Comparison of ENCODE assay signal across 19 mouse cellular contexts in genomic region chr4:124951036-124951433, GRCm38 (mm10). TPM values are rescaled to one million over a fixed set of nuclear protein-coding genes. Genes with fewer than 3 reads are reported as not detected.
DNase-seq lines count a peak whose midpoint lies in the region; ATAC-seq and TF ChIP-seq lines count a peak whose summit lies in the region.
"Had no signal": no experiment of that assay in that cellular context is flagged by ENCODE, and none has a peak within 500 bp of the region (broad histone marks: within the 10 kb centered on the region; RNA-seq: fewer than 3 reads in every experiment).

No protein-coding gene starts in this region.

- no peak for TF ChIP-seq POLR2A in heart, adult 2 months (IDR thresholded peaks at IDR 0.05; ENCODE audit: insufficient read depth, low read depth, low read length)

- H3K9ac ChIP-seq in kidney, embryonic 15.5 days = no peak overlapping the region
- H3K9ac ChIP-seq in embryonic facial prominence, embryonic 15.5 days = no peak overlapping the region
- no peak overlapping the region for H3K9ac ChIP-seq in limb, embryonic 12.5 days (replicated peaks)
- no peak overlapping the region for H3K9ac ChIP-seq in heart, adult 2 months (ENCODE audit: low read depth, low read length)
- H3K9ac ChIP-seq: forebrain, embryonic 12.5 days; heart, embryonic 15.5 days; midbrain, embryonic 13.5 days; neural tube, embryonic 15.5 days had no signal

- TF ChIP-seq EP300 in heart, adult 2 months (IDR thresholded peaks at IDR 0.05; ENCODE audit: insufficient read depth, low read depth, low read length) = no peak

- no peaks in the 10 kb centered on the region for H3K79me2 ChIP-seq in heart, adult 2 months (replicated peaks; ENCODE audit: control insufficient read depth, insufficient read depth, low read length)

- H3K27ac ChIP-seq in kidney, embryonic 15.5 days = no peak overlapping the region; the same call in 1 of the 2 replicates
- peak overlapping the region; percentile 66 for H3K27ac ChIP-seq in embryonic facial prominence, embryonic 15.5 days (replicated peaks)
- no peak overlapping the region for H3K27ac ChIP-seq in limb, embryonic 12.5 days
- H3K27ac ChIP-seq in heart, adult 2 months = no peak overlapping the region
- H3K27ac ChIP-seq: forebrain, embryonic 12.5 days; heart, embryonic 15.5 days; hindbrain, postnatal 0 days; midbrain, embryonic 13.5 days; neural tube, embryonic 15.5 days had no signal

- no peak for ATAC-seq in kidney, embryonic 15.5 days (replicated peaks; ENCODE audit: low FRiP score)
- ATAC-seq in embryonic facial prominence, embryonic 15.5 days (ENCODE audit: insufficient number of reproducible peaks, low FRiP score, low TSS enrichment, low read depth) = no peak
- no peak for ATAC-seq in limb, embryonic 12.5 days (ENCODE audit: insufficient number of reproducible peaks, insufficient read depth, low FRiP score, low TSS enrichment, low read depth)
- ATAC-seq: hindbrain, postnatal 0 days; midbrain, embryonic 13.5 days had no signal

- H3K4me3 ChIP-seq in kidney, embryonic 15.5 days (replicated peaks) = no peak overlapping the region
- no peak overlapping the region for H3K4me3 ChIP-seq in embryonic facial prominence, embryonic 15.5 days (replicated peaks)
- H3K4me3 ChIP-seq in limb, embryonic 12.5 days (replicated peaks) = no peak overlapping the region
- no peak overlapping the region for H3K4me3 ChIP-seq in heart, adult 2 months
- H3K4me3 ChIP-seq: forebrain, embryonic 12.5 days; heart, embryonic 15.5 days; midbrain, embryonic 13.5 days; myocyte; neural tube, embryonic 15.5 days had no signal

- no peak for TF ChIP-seq CTCF in heart, adult 2 months (IDR thresholded peaks at IDR 0.05)

- no peak for DNase-seq in kidney, adult 11 months
- peak; percentile 11 for DNase-seq in lung, postnatal 25 days (ENCODE audit: low spot score)
- DNase-seq in cerebellum, adult 18-20 months = no peak
- no peak for DNase-seq in heart, adult 2 months
- DNase-seq: adrenal gland, postnatal 36 days; cerebellum, adult 8-10 months; right cerebral cortex, postnatal 4 days; thymus, postnatal 4 days had no signal

- 20% methylated on average over 10 of the region's 10 CpGs for WGBS in kidney, embryonic 15.5 days
- 27% methylated on average over 10 of the region's 10 CpGs for WGBS in embryonic facial prominence, embryonic 15.5 days
- WGBS in limb, embryonic 12.5 days = 29% methylated on average over 10 of the region's 10 CpGs
- WGBS in heart, adult 2 months = 31% methylated on average over 10 of the region's 10 CpGs

- H3K27me3 ChIP-seq in kidney, embryonic 15.5 days = peaks cover 23% of the 10 kb centered on the region
- no peaks in the 10 kb centered on the region for H3K27me3 ChIP-seq in embryonic facial prominence, embryonic 15.5 days
- H3K27me3 ChIP-seq in limb, embryonic 12.5 days = peaks cover 88% of the 10 kb centered on the region
- H3K27me3 ChIP-seq in heart, adult 2 months (ENCODE audit: control insufficient read depth, insufficient read depth, low read length) = no peaks in the 10 kb centered on the region
- H3K27me3 ChIP-seq: forebrain, embryonic 12.5 days; heart, embryonic 15.5 days; midbrain, embryonic 13.5 days; neural tube, embryonic 15.5 days had no signal

- no peaks in the 10 kb centered on the region for H3K9me3 ChIP-seq in kidney, embryonic 15.5 days (replicated peaks)
- H3K9me3 ChIP-seq in embryonic facial prominence, embryonic 15.5 days (replicated peaks) = no peaks in the 10 kb centered on the region
- H3K9me3 ChIP-seq in limb, embryonic 12.5 days = no peaks in the 10 kb centered on the region
- H3K9me3 ChIP-seq: forebrain, embryonic 12.5 days; heart, embryonic 15.5 days; midbrain, embryonic 13.5 days; neural tube, embryonic 15.5 days had no signal

- intact Hi-C loops in heart, adult 2 months (cut with DNase I) = no loop called here

- H3K4me1 ChIP-seq in kidney, embryonic 15.5 days = peaks cover 25% of the 10 kb centered on the region
- peaks cover 24% of the 10 kb centered on the region for H3K4me1 ChIP-seq in embryonic facial prominence, embryonic 15.5 days
- H3K4me1 ChIP-seq in limb, embryonic 12.5 days (replicated peaks) = peaks cover 24% of the 10 kb centered on the region
- H3K4me1 ChIP-seq in heart, adult 2 months (ENCODE audit: control insufficient read depth, insufficient read depth, low read length) = no peaks in the 10 kb centered on the region
- H3K4me1 ChIP-seq: forebrain, embryonic 12.5 days; heart, embryonic 15.5 days; midbrain, embryonic 13.5 days had no signal

- no peaks in the 10 kb centered on the region for H3K36me3 ChIP-seq in kidney, embryonic 15.5 days
- no peaks in the 10 kb centered on the region for H3K36me3 ChIP-seq in embryonic facial prominence, embryonic 15.5 days
- no peaks in the 10 kb centered on the region for H3K36me3 ChIP-seq in limb, embryonic 12.5 days
- no peaks in the 10 kb centered on the region for H3K36me3 ChIP-seq in heart, adult 2 months (ENCODE audit: control insufficient read depth, insufficient read depth, low read length)
- H3K36me3 ChIP-seq: forebrain, embryonic 12.5 days; heart, embryonic 15.5 days; midbrain, embryonic 13.5 days; neural tube, embryonic 15.5 days had no signal

- H3K4me2 ChIP-seq in kidney, embryonic 15.5 days = peak overlapping the region; percentile 26
- H3K4me2 ChIP-seq in embryonic facial prominence, embryonic 15.5 days (replicated peaks) = no peak overlapping the region
- peak overlapping the region; percentile 15 for H3K4me2 ChIP-seq in limb, embryonic 12.5 days
- H3K4me2 ChIP-seq: forebrain, embryonic 12.5 days; heart, embryonic 15.5 days; liver, embryonic 11.5 days; midbrain, embryonic 13.5 days; neural tube, embryonic 15.5 days had no signal

RNA-seq across cellular contexts. Expression of gene Cdca8, which starts 11.9 kb away (rescaled TPM):
- polyA plus RNA-seq in kidney, embryonic 15.5 days (2015; fragmentation: Nextera tagmentation; extraction: Ambion mirVana) = 149 and 151 TPM in 2 replicates
- polyA plus RNA-seq in embryonic facial prominence, embryonic 15.5 days (2015; fragmentation: Nextera tagmentation; extraction: Ambion mirVana) = 100.0 and 102 TPM in 2 replicates
- 176 and 180 TPM in 2 replicates for polyA plus RNA-seq in limb, embryonic 12.5 days (2016; fragmentation: Nextera tagmentation; extraction: Ambion mirVana)
- under 1 TPM; 0.52 to 0.59 TPM for total RNA-seq in heart, adult 2 months (2021)
- polyA plus RNA-seq in heart, adult 2 months (2012; rRNA removed) = 0.35 and 0.57 TPM in 2 replicates

RNA-seq across cellular contexts. Expression of gene 9930104L06Rik, which starts 14.2 kb away (rescaled TPM):
- polyA plus RNA-seq in kidney, embryonic 15.5 days (2015; fragmentation: Nextera tagmentation; extraction: Ambion mirVana) = 12.6 and 12.7 TPM in 2 replicates
- polyA plus RNA-seq in embryonic facial prominence, embryonic 15.5 days (2015; fragmentation: Nextera tagmentation; extraction: Ambion mirVana) = 12.4 and 16.7 TPM in 2 replicates
- 19.2 and 19.4 TPM in 2 replicates for polyA plus RNA-seq in limb, embryonic 12.5 days (2016; fragmentation: Nextera tagmentation; extraction: Ambion mirVana)
- total RNA-seq in heart, adult 2 months (2021) = 1 to 10 TPM; 6.1 to 8.4 TPM
- polyA plus RNA-seq in heart, adult 2 months (2012; rRNA removed) = 5.9 and 7.5 TPM in 2 replicates

RNA-seq across cellular contexts. Expression of gene Rspo1, which starts 35.2 kb away (rescaled TPM):
- 30.9 and 32.4 TPM in 2 replicates for polyA plus RNA-seq in kidney, embryonic 15.5 days (2015; fragmentation: Nextera tagmentation; extraction: Ambion mirVana)
- polyA plus RNA-seq in embryonic facial prominence, embryonic 15.5 days (2015; fragmentation: Nextera tagmentation; extraction: Ambion mirVana) = 21.7 and 23.5 TPM in 2 replicates
- polyA plus RNA-seq in limb, embryonic 12.5 days (2016; fragmentation: Nextera tagmentation; extraction: Ambion mirVana) = 1.7 and 3.5 TPM in 2 replicates
- total RNA-seq in heart, adult 2 months (2021) = 1 to 10 TPM; 2.7 to 4.4 TPM
- 3.9 and 4.0 TPM in 2 replicates for polyA plus RNA-seq in heart, adult 2 months (2012; rRNA removed)
- total RNA-seq: hematopoietic stem cell, adult 5-6 weeks had no signal

Comparison
In these comparisons a context has a peak if more than half of its experiments do, and no peak if none do; other contexts are left out.
1. RNA of gene Cdca8, which starts 11.9 kb away (polyA plus RNA-seq): 176 to 180 TPM in limb, embryonic 12.5 days, 149 to 151 TPM in kidney, embryonic 15.5 days and 100.0 to 102 TPM in embryonic facial prominence, embryonic 15.5 days; 0.35 to 0.57 TPM in heart, adult 2 months; every median in the first group is over 10 times any median in the second.